Mouse (Mus musculus) limb, embryonic 10.5 days (tissue): Measurements from ENCODE around the gene Zfand4. TPM values are rescaled to one million over a fixed set of nuclear protein-coding genes. Genes with fewer than 3 reads are reported as not detected.

Source experiments
- polyA plus RNA-seq: library from polyadenylated mRNA; unstranded; fragments of >200 nt; fragmentation: Nextera tagmentation; extraction: Ambion mirVana; gene quantifications from 2 replicates; pipeline ENCODE4 v1.2.1, GENCODE M21; 2016

The Zfand4 gene
- polyA plus RNA-seq, 1 experiment from 2014 or later, result 6.3 TPM

Other genes with a start within 250 kb of the Zfand4 start
- 13.9 and 14.3 TPM in 2 replicates for gene Tmcc1, start 70.7 kb upstream of the Zfand4 start, polyA plus RNA-seq
- 47.1 and 52.7 TPM in 2 replicates for gene Washc2, start 56.2 kb upstream of the Zfand4 start, polyA plus RNA-seq
- gene March8, start 73.8 kb downstream of the Zfand4 start, polyA plus RNA-seq, result 19.6 and 21.5 TPM in 2 replicates
- 0.84 and 0.86 TPM in 2 replicates for gene Alox5, start 197.0 kb downstream of the Zfand4 start, polyA plus RNA-seq
- not detected in 2 replicates for gene Olfr211, start 224.9 kb downstream of the Zfand4 start, polyA plus RNA-seq
- not detected in 2 replicates for gene Olfr212, start 242.3 kb downstream of the Zfand4 start, polyA plus RNA-seq